Mouse (Mus musculus): ENCODE results near the gene Styk1. TPM values are rescaled to one million over a fixed set of nuclear protein-coding genes. Genes with fewer than 3 reads are reported as not detected.
"Not testable (repeated sequence)": the region's sequence is repeated elsewhere in the genome, so short reads cannot be mapped to it uniquely, and the experiment has no call there.

The Styk1 gene
- total and polyA plus RNA-seq, 2 experiments from 2014 or later, result 0.15 to 0.52 TPM

GRCm38 (mm10) chr6:131294435-131295112, 58.8 kb downstream of the Styk1 start:
- ATAC-seq (ENCODE audit: insufficient read depth, low read depth) (no peak), DNase-seq (ENCODE audit: low spot score) (no peak)
- no peak for TF ChIP-seq CTCF (IDR thresholded peaks at IDR 0.05; ENCODE audit: low read depth)
- no peak for TF ChIP-seq EP300 (IDR thresholded peaks at IDR 0.05; ENCODE audit: low read depth)
- Histone ChIP-seq H3K36me3 (replicated peaks; ENCODE audit: control insufficient read depth, insufficient read depth, low read length) (no peaks in the 10 kb centered on the region), H3K4me3 (ENCODE audit: low read depth, low read length) (no peak overlapping the region), H3K4me1 (ENCODE audit: control insufficient read depth, insufficient read depth) (peaks cover 7% of the 10 kb centered on the region), H3K4me2 (ENCODE audit: low read depth, low read length) (no peak overlapping the region), H3K9ac (replicated peaks; ENCODE audit: low read depth, low read length) (no peak overlapping the region), H3K27me3 (ENCODE audit: control insufficient read depth, insufficient read depth, low read length) (no peaks in the 10 kb centered on the region), H3K9me3 (replicated peaks; ENCODE audit: control insufficient read depth, low read length) (no peaks in the 10 kb centered on the region), H3K27ac (ENCODE audit: low read depth) (no peak overlapping the region)
- 81% methylated on average over 5 of the region's 5 CpGs for WGBS

- TF ChIP-seq EP300 (IDR thresholded peaks at IDR 0.05; ENCODE audit: low read depth), result no peak
- no peak for TF ChIP-seq CTCF (IDR thresholded peaks at IDR 0.05; ENCODE audit: low read depth)
- peaks cover 7% of the 10 kb centered on the region for H3K4me1 ChIP-seq (ENCODE audit: control insufficient read depth, insufficient read depth)
- no peak overlapping the region for H3K4me3 ChIP-seq (ENCODE audit: low read depth, low read length)
- no peaks in the 10 kb centered on the region for H3K9me3 ChIP-seq (replicated peaks; ENCODE audit: control insufficient read depth, low read length)
- ATAC-seq (ENCODE audit: insufficient read depth, low read depth), result no peak
- no peaks in the 10 kb centered on the region for H3K27me3 ChIP-seq (ENCODE audit: control insufficient read depth, insufficient read depth, low read length)
- no peak overlapping the region for H3K9ac ChIP-seq (replicated peaks; ENCODE audit: low read depth, low read length)
- 80% methylated on average over 5 of the region's 5 CpGs for WGBS
- DNase-seq (ENCODE audit: low spot score), result no peak
- H3K36me3 ChIP-seq (replicated peaks; ENCODE audit: control insufficient read depth, insufficient read depth, low read length), result no peaks in the 10 kb centered on the region
- H3K27ac ChIP-seq (ENCODE audit: low read depth), result no peak overlapping the region
- H3K4me2 ChIP-seq (ENCODE audit: low read depth, low read length), result peak overlapping the region; percentile 62; the same call in 1 of the 2 replicates
These were observed 59.5 kb downstream of the Styk1 start for GRCm38 (mm10) chr6:131293916-131294315.

- DNase-seq (ENCODE audit: low spot score) (peak; percentile 71), ATAC-seq (ENCODE audit: insufficient read depth, low read depth) (peak; percentile 82)
- Histone ChIP-seq H3K9me3 (replicated peaks; ENCODE audit: control insufficient read depth, low read length) (no peaks in the 10 kb centered on the region), H3K36me3 (replicated peaks; ENCODE audit: control insufficient read depth, insufficient read depth, low read length) (no peaks in the 10 kb centered on the region), H3K27ac (ENCODE audit: low read depth) (peak within 1 kb of the TSS; percentile 75), H3K4me1 (ENCODE audit: control insufficient read depth, insufficient read depth) (peaks cover 7% of the 10 kb centered on the region), H3K4me3 (ENCODE audit: low read depth, low read length) (peak within 1 kb of the TSS; percentile 81), H3K27me3 (ENCODE audit: control insufficient read depth, insufficient read depth, low read length) (no peaks in the 10 kb centered on the region), H3K9ac (replicated peaks; ENCODE audit: low read depth, low read length) (peak within 1 kb of the TSS; percentile 74), H3K4me2 (ENCODE audit: low read depth, low read length) (peak within 1 kb of the TSS; percentile 62)
- TF ChIP-seq EP300 (IDR thresholded peaks at IDR 0.05; ENCODE audit: low read depth), result no peak
- TF ChIP-seq CTCF (IDR thresholded peaks at IDR 0.05; ENCODE audit: low read depth), result no peak
- WGBS, result 2% methylated on average over 51 of the region's 51 CpGs
These were observed 60.2 kb downstream of the Styk1 start, which contains the start of gene Magohb for GRCm38 (mm10) chr6:131292991-131293788. Gene Magohb, minus strand, starts transcription at chr6:131293244.

GRCm38 (mm10) chr6:131292276-131292990, 61.0 kb downstream of the Styk1 start:
- Histone ChIP-seq H3K9me3 (replicated peaks; ENCODE audit: control insufficient read depth, low read length) (no peaks in the 10 kb centered on the region), H3K9ac (replicated peaks; ENCODE audit: low read depth, low read length) (peak overlapping the region; percentile 74), H3K36me3 (replicated peaks; ENCODE audit: control insufficient read depth, insufficient read depth, low read length) (0 out of 2 replicates have a peak, but pooled peaks cover 4% of the 10 kb centered on the region), H3K27ac (ENCODE audit: low read depth) (peak overlapping the region; percentile 75), H3K4me2 (ENCODE audit: low read depth, low read length) (peak overlapping the region; percentile 62), H3K4me1 (ENCODE audit: control insufficient read depth, insufficient read depth) (peaks cover 7% of the 10 kb centered on the region), H3K27me3 (ENCODE audit: control insufficient read depth, insufficient read depth, low read length) (no peaks in the 10 kb centered on the region), H3K4me3 (ENCODE audit: low read depth, low read length) (peak overlapping the region; percentile 81)
- WGBS, result 12% methylated on average over 10 of the region's 10 CpGs
- ATAC-seq (ENCODE audit: insufficient read depth, low read depth) (peak; percentile 36), DNase-seq (ENCODE audit: low spot score) (peak; percentile 10)
- no peak for TF ChIP-seq EP300 (IDR thresholded peaks at IDR 0.05; ENCODE audit: low read depth)
- TF ChIP-seq CTCF (IDR thresholded peaks at IDR 0.05; ENCODE audit: low read depth), result no peak

GRCm38 (mm10) chr6:131290430-131290829, 63.0 kb downstream of the Styk1 start:
- Histone ChIP-seq H3K9me3 (replicated peaks; ENCODE audit: control insufficient read depth, low read length) (no peaks in the 10 kb centered on the region), H3K4me1 (ENCODE audit: control insufficient read depth, insufficient read depth) (peaks cover 7% of the 10 kb centered on the region), H3K4me3 (ENCODE audit: low read depth, low read length) (no peak overlapping the region), H3K4me2 (ENCODE audit: low read depth, low read length) (no peak overlapping the region), H3K27ac (ENCODE audit: low read depth) (no peak overlapping the region), H3K36me3 (replicated peaks; ENCODE audit: control insufficient read depth, insufficient read depth, low read length) (peaks cover 11% of the 10 kb centered on the region; the same call in 1 of the 2 replicates), H3K27me3 (ENCODE audit: control insufficient read depth, insufficient read depth, low read length) (no peaks in the 10 kb centered on the region), H3K9ac (replicated peaks; ENCODE audit: low read depth, low read length) (no peak overlapping the region)
- 8% methylated on average over 2 of the region's 2 CpGs for WGBS
- ATAC-seq (ENCODE audit: insufficient read depth, low read depth), result peak; percentile 72
- DNase-seq (ENCODE audit: low spot score), result peak; percentile 40
- TF ChIP-seq EP300 (IDR thresholded peaks at IDR 0.05; ENCODE audit: low read depth) (no peak), CTCF (IDR thresholded peaks at IDR 0.05; ENCODE audit: low read depth) (peak; percentile 70)

GRCm38 (mm10) chr6:131278160-131278559, 75.2 kb downstream of the Styk1 start:
- H3K9me3 ChIP-seq (replicated peaks; ENCODE audit: control insufficient read depth, low read length); H3K36me3 ChIP-seq (replicated peaks; ENCODE audit: control insufficient read depth, insufficient read depth, low read length); ATAC-seq (ENCODE audit: insufficient read depth, low read depth); H3K27ac ChIP-seq (ENCODE audit: low read depth); H3K9ac ChIP-seq (replicated peaks; ENCODE audit: low read depth, low read length); H3K4me2 ChIP-seq (ENCODE audit: low read depth, low read length); H3K27me3 ChIP-seq (ENCODE audit: control insufficient read depth, insufficient read depth, low read length); H3K4me3 ChIP-seq (ENCODE audit: low read depth, low read length); DNase-seq (ENCODE audit: low spot score); H3K4me1 ChIP-seq (ENCODE audit: control insufficient read depth, insufficient read depth): not testable (repeated sequence)
- WGBS, result 90% methylated on average over 2 of the region's 2 CpGs
